Mouse (Mus musculus): ENCODE results near the gene Sf3a3.

- TF ChIP-seq GATA1 (IDR thresholded peaks at IDR 0.05; ENCODE audit: borderline replicate concordance, low read length) (no peak), FLI1 (IDR thresholded peaks at IDR 0.05; ENCODE audit: low read length) (no peak)
Observed at GRCm38 (mm10) chr4:124736952-124737351, 22.4 kb downstream of the Sf3a3 start.

Measured in megakaryocyte, embryonic 14.5 days (primary cell).